Mouse (Mus musculus) brain, embryonic 14.5 days (tissue): Measurements from ENCODE around the gene Slc26a3.

ENCODE experiments used
- CTCF ChIP-seq: fragments of 200-500 bp; IDR thresholded peaks from 2 replicates; pipeline ENCODE4 v1.5.1; 2012; ENCODE audit warnings: inconsistent platforms, mild to moderate bottlenecking, moderate library complexity, borderline replicate concordance; ENCODE audit not compliant: insufficient read depth, insufficient read length; ENCODE audit errors: extremely low read depth
- POLR2A ChIP-seq: fragments of 200-500 bp; IDR thresholded peaks from 2 replicates; pipeline ENCODE4 v1.6.1; 2012; ENCODE audit warnings: mild to moderate bottlenecking, inconsistent platforms, borderline replicate concordance; ENCODE audit not compliant: poor library complexity, insufficient read depth, insufficient read length, severe bottlenecking; ENCODE audit errors: extremely low read depth

DNA sequence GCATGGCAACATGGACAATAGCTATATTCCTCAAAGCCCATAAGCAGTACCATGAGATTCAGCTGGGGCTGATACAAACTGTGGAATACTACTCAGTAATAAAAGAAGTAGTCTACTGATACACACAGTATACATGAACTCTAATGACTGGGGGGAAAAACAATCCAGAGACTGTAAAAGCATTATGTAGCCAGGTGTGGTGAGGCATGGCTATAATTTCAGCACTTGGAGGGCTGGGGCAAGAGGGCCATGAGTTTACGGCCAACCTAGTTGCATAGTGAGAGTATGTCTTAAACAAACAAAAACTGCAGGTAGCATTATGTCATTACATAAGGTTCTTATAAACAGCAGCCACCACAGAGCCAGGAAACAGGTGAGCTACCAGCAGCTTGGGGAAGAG, 10.2 kb downstream of the Slc26a3 start:
- TF ChIP-seq CTCF (no peak), POLR2A (no peak)
